9 mouse cellular contexts compared by ENCODE assay signal in genomic region chr14:20113964-20114363, GRCm38 (mm10). TPM values are rescaled to one million over a fixed set of nuclear protein-coding genes. Genes with fewer than 3 reads are reported as not detected.
DNase-seq lines count a peak whose midpoint lies in the region; ATAC-seq and TF ChIP-seq lines count a peak whose summit lies in the region.
"Had no signal": no experiment of that assay in that cellular context is flagged by ENCODE, and none has a peak within 500 bp of the region (broad histone marks: within the 10 kb centered on the region; RNA-seq: fewer than 3 reads in every experiment).

No protein-coding gene starts in this region.

- no peak overlapping the region for H3K9ac ChIP-seq in liver, embryonic 16.5 days (ENCODE audit: low read depth, low read length)
- no peak overlapping the region for H3K9ac ChIP-seq in neural tube, embryonic 15.5 days (replicated peaks)
- H3K9ac ChIP-seq: heart, embryonic 13.5 days had no signal

- intact Hi-C loops in heart, postnatal 10 days (cut with DNase I), result loop anchor here (1.0 kb wide), 1 partner anchor 144 kb away; no protein-coding TSS in a partner anchor

- 5% methylated on average over 6 of the region's 6 CpGs for WGBS in liver, embryonic 16.5 days (ENCODE audit: insufficient replicate concordance)
- WGBS in neural tube, embryonic 15.5 days, result 8% methylated on average over 6 of the region's 6 CpGs

- H3K4me2 ChIP-seq in liver, embryonic 16.5 days (ENCODE audit: low read depth, low read length), result no peak overlapping the region
- no peak overlapping the region for H3K4me2 ChIP-seq in neural tube, embryonic 15.5 days
- H3K4me2 ChIP-seq: heart, embryonic 13.5 days had no signal

- no peaks in the 10 kb centered on the region for H3K27me3 ChIP-seq in liver, embryonic 16.5 days (ENCODE audit: control insufficient read depth, insufficient read depth, low read depth, low read length)
- H3K27me3 ChIP-seq in neural tube, embryonic 15.5 days (replicated peaks), result no peaks in the 10 kb centered on the region; the same call in 1 of the 2 replicates
- H3K27me3 ChIP-seq in testis, adult 2 months (ENCODE audit: control insufficient read depth, insufficient read depth, low read length), result no peaks in the 10 kb centered on the region
- H3K27me3 ChIP-seq: heart, embryonic 13.5 days had no signal

- ATAC-seq in erythroid progenitor cell, adult 5-6 weeks (replicated peaks; ENCODE audit: low FRiP score, poor library complexity, severe bottlenecking), result 0 out of 2 replicates have a peak, but pooled peaks have one; percentile 52
- ATAC-seq in liver, embryonic 16.5 days (ENCODE audit: low read depth), result peak; percentile 65
- peak; percentile 69; the same call in 1 of the 2 replicates for ATAC-seq in neural tube, embryonic 15.5 days (ENCODE audit: low FRiP score)

- H3K4me3 ChIP-seq in liver, embryonic 16.5 days (ENCODE audit: low read depth, low read length), result no peak overlapping the region
- no peak overlapping the region for H3K4me3 ChIP-seq in neural tube, embryonic 15.5 days (replicated peaks)
- no peak overlapping the region for H3K4me3 ChIP-seq in testis, adult 2 months (ENCODE audit: control insufficient read depth, low read depth, low read length)
- H3K4me3 ChIP-seq: heart, embryonic 13.5 days had no signal

- TF ChIP-seq POLR2A in brain, embryonic 14.5 days (IDR thresholded peaks at IDR 0.05; ENCODE audit: borderline replicate concordance, extremely low read depth, insufficient read depth, insufficient read length, poor library complexity, severe bottlenecking), result no peak
- no peak for TF ChIP-seq POLR2A in testis, adult 2 months (IDR thresholded peaks at IDR 0.05; ENCODE audit: control insufficient read depth, low read depth, low read length)

- DNase-seq in CD8-positive naive resting alpha-beta T cell, adult 2 months (ENCODE audit: low read depth in 2 of 2, low spot score in 2 of 2), result peak; percentile 55 to 72
- peak; percentile 89 for DNase-seq in brain, embryonic 14.5 days (ENCODE audit: low read depth)
- peak; percentile 84 to 91 for DNase-seq in heart, postnatal 10 days
- DNase-seq in kidney, postnatal 4 days, result peak; percentile 95 to 96

- no peaks in the 10 kb centered on the region for H3K9me3 ChIP-seq in liver, embryonic 16.5 days (replicated peaks; ENCODE audit: control insufficient read depth, low read length)
- H3K9me3 ChIP-seq in neural tube, embryonic 15.5 days (replicated peaks), result no peaks in the 10 kb centered on the region

- TF ChIP-seq CTCF in brain, embryonic 14.5 days (IDR thresholded peaks at IDR 0.05; ENCODE audit: borderline replicate concordance, extremely low read depth, insufficient read depth, insufficient read length), result peak; percentile 95
- TF ChIP-seq CTCF in testis, adult 2 months (IDR thresholded peaks at IDR 0.05; ENCODE audit: control insufficient read depth, insufficient read depth, insufficient replicate concordance, low read depth, low read length), result peak; percentile 76; the same call in 1 of the 2 replicates

- H3K36me3 ChIP-seq in liver, embryonic 16.5 days (ENCODE audit: control insufficient read depth, insufficient read depth), result no peaks in the 10 kb centered on the region
- no peaks in the 10 kb centered on the region for H3K36me3 ChIP-seq in neural tube, embryonic 15.5 days
- no peaks in the 10 kb centered on the region for H3K36me3 ChIP-seq in testis, adult 2 months (ENCODE audit: control insufficient read depth, insufficient read depth, low read length)
- H3K36me3 ChIP-seq: heart, embryonic 13.5 days had no signal

- no peaks in the 10 kb centered on the region; the same call in 1 of the 2 replicates for H3K4me1 ChIP-seq in liver, embryonic 16.5 days (ENCODE audit: control insufficient read depth, low read depth, low read length)
- 0 out of 2 replicates have a peak, but pooled peaks cover 2% of the 10 kb centered on the region for H3K4me1 ChIP-seq in neural tube, embryonic 15.5 days
- H3K4me1 ChIP-seq in testis, adult 2 months (ENCODE audit: control insufficient read depth, insufficient read depth, low read length), result peaks cover 15% of the 10 kb centered on the region

- no peak overlapping the region for H3K27ac ChIP-seq in liver, embryonic 16.5 days (ENCODE audit: low read length)
- no peak overlapping the region for H3K27ac ChIP-seq in neural tube, embryonic 15.5 days (replicated peaks)
- H3K27ac ChIP-seq in testis, adult 2 months (ENCODE audit: control insufficient read depth, insufficient read depth, low read depth, low read length), result no peak overlapping the region; the same call in 1 of the 2 replicates
- H3K27ac ChIP-seq: heart, embryonic 13.5 days had no signal

RNA-seq across cellular contexts. Expression of gene Saysd1, which starts 24.4 kb away (rescaled TPM):
- polyA plus RNA-seq in brain, embryonic 14.5 days (2012; rRNA removed), result 8.8 and 12.8 TPM in 2 replicates
- 0.42 and 1.4 TPM in 2 replicates for total RNA-seq in erythroid progenitor cell, adult 5-6 weeks (2015; ENCODE audit: low replicate concordance)
- total RNA-seq in erythroid progenitor cell, adult 5-6 weeks (2017; ENCODE audit: low replicate concordance), result not detected in 2 replicates
- 1 to 10 TPM; 2.5 to 2.8 TPM for total RNA-seq in heart, postnatal 10 days (2021)
- polyA plus RNA-seq in liver, embryonic 16.5 days (2015; fragmentation: Nextera tagmentation; extraction: Ambion mirVana), result 4.0 and 4.4 TPM in 2 replicates
- 11.3 and 11.9 TPM in 2 replicates for polyA plus RNA-seq in neural tube, embryonic 15.5 days (2015; fragmentation: Nextera tagmentation; extraction: Ambion mirVana)
- 220 and 227 TPM in 2 replicates for polyA plus RNA-seq in testis, adult 2 months (2012; rRNA removed)

Comparison
In these comparisons a context has a peak if more than half of its experiments do, and no peak if none do; other contexts are left out.
1. RNA of gene Saysd1, which starts 24.4 kb away (polyA plus RNA-seq): 220 to 227 TPM in testis, adult 2 months; 11.3 to 11.9 TPM in neural tube, embryonic 15.5 days, 8.8 to 12.8 TPM in brain, embryonic 14.5 days and 4.0 to 4.4 TPM in liver, embryonic 16.5 days; every median in the first group is over 10 times any median in the second.
2. Peak in every context shown above with its lines, with median percentiles within 50 percentile points of each other: DNase-seq and ATAC-seq.